Mouse (Mus musculus): ENCODE measurements around the gene Amd1. TPM values are rescaled to one million over a fixed set of nuclear protein-coding genes. Genes with fewer than 3 reads are reported as not detected.

Amd1 gene
- polyA plus RNA-seq, 1 experiment from 2014 or later, result 108 TPM

- Histone ChIP-seq H3K9ac (ENCODE audit: low read length) (no peak overlapping the region), H3K36me3 (ENCODE audit: control insufficient read depth, insufficient read depth, low read length) (peaks cover 2% of the 10 kb centered on the region; the same call in 1 of the 2 replicates), H3K27me3 (ENCODE audit: control insufficient read depth, insufficient read depth, low read length) (no peaks in the 10 kb centered on the region), H3K4me2 (ENCODE audit: low read depth, low read length, severe bottlenecking) (no peak overlapping the region), H3K4me3 (ENCODE audit: low read depth, low read length) (no peak overlapping the region), H3K27ac (ENCODE audit: low read depth, low read length) (no peak overlapping the region), H3K4me1 (replicated peaks; ENCODE audit: control insufficient read depth, insufficient read depth, low read length) (no peaks in the 10 kb centered on the region), H3K9me3 (ENCODE audit: control insufficient read depth, low read length) (no peaks in the 10 kb centered on the region)
- DNase-seq (ENCODE audit: low spot score) (no peak), ATAC-seq (replicated peaks; ENCODE audit: low FRiP score) (no peak)
- 89% methylated on average over 3 of the region's 3 CpGs for WGBS
These were observed 17.0 kb downstream of the Amd1 start for GRCm38 (mm10) chr10:40284997-40285396.

- no peaks in the 10 kb centered on the region for H3K27me3 ChIP-seq (ENCODE audit: control insufficient read depth, insufficient read depth, low read length)
- DNase-seq (ENCODE audit: low spot score) (no peak), ATAC-seq (replicated peaks; ENCODE audit: low FRiP score) (no peak)
- no peak overlapping the region for H3K4me3 ChIP-seq (ENCODE audit: low read depth, low read length)
- WGBS, result 90% methylated on average over 10 of the region's 10 CpGs
- no peak overlapping the region for H3K9ac ChIP-seq (ENCODE audit: low read length)
- H3K4me1 ChIP-seq (replicated peaks; ENCODE audit: control insufficient read depth, insufficient read depth, low read length), result no peaks in the 10 kb centered on the region
- peaks cover 2% of the 10 kb centered on the region; the same call in 1 of the 2 replicates for H3K36me3 ChIP-seq (ENCODE audit: control insufficient read depth, insufficient read depth, low read length)
- no peak overlapping the region for H3K27ac ChIP-seq (ENCODE audit: low read depth, low read length)
- H3K4me2 ChIP-seq (ENCODE audit: low read depth, low read length, severe bottlenecking), result no peak overlapping the region
- no peaks in the 10 kb centered on the region for H3K9me3 ChIP-seq (ENCODE audit: control insufficient read depth, low read length)
These were observed 17.7 kb downstream of the Amd1 start for GRCm38 (mm10) chr10:40284179-40284831.

- Histone ChIP-seq H3K27ac (ENCODE audit: low read depth, low read length) (no peak overlapping the region), H3K4me3 (ENCODE audit: low read depth, low read length) (no peak overlapping the region), H3K9ac (ENCODE audit: low read length) (no peak overlapping the region), H3K27me3 (ENCODE audit: control insufficient read depth, insufficient read depth, low read length) (no peaks in the 10 kb centered on the region), H3K36me3 (ENCODE audit: control insufficient read depth, insufficient read depth, low read length) (peaks cover 2% of the 10 kb centered on the region; the same call in 1 of the 2 replicates), H3K4me1 (replicated peaks; ENCODE audit: control insufficient read depth, insufficient read depth, low read length) (no peaks in the 10 kb centered on the region), H3K4me2 (ENCODE audit: low read depth, low read length, severe bottlenecking) (no peak overlapping the region), H3K9me3 (ENCODE audit: control insufficient read depth, low read length) (no peaks in the 10 kb centered on the region)
- DNase-seq (ENCODE audit: low spot score) (no peak), ATAC-seq (replicated peaks; ENCODE audit: low FRiP score) (no peak)
- 93% methylated on average over 9 of the region's 9 CpGs for WGBS
These were observed 18.4 kb downstream of the Amd1 start for GRCm38 (mm10) chr10:40283636-40284035.

GRCm38 (mm10) chr10:40281565-40281964, 20.4 kb downstream of the Amd1 start:
- H3K36me3 ChIP-seq (ENCODE audit: control insufficient read depth, insufficient read depth, low read length), result peaks cover 1% of the 10 kb centered on the region; the same call in 1 of the 2 replicates
- no peak overlapping the region for H3K4me3 ChIP-seq (ENCODE audit: low read depth, low read length)
- no peak overlapping the region for H3K9ac ChIP-seq (ENCODE audit: low read length)
- WGBS, result 93% methylated on average over 2 of the region's 2 CpGs
- no peaks in the 10 kb centered on the region for H3K9me3 ChIP-seq (ENCODE audit: control insufficient read depth, low read length)
- H3K27ac ChIP-seq (ENCODE audit: low read depth, low read length), result no peak overlapping the region
- DNase-seq (ENCODE audit: low spot score), result no peak
- no peak overlapping the region for H3K4me2 ChIP-seq (ENCODE audit: low read depth, low read length, severe bottlenecking)
- ATAC-seq (replicated peaks; ENCODE audit: low FRiP score), result no peak
- H3K27me3 ChIP-seq (ENCODE audit: control insufficient read depth, insufficient read depth, low read length), result no peaks in the 10 kb centered on the region
- H3K4me1 ChIP-seq (replicated peaks; ENCODE audit: control insufficient read depth, insufficient read depth, low read length), result no peaks in the 10 kb centered on the region

GRCm38 (mm10) chr10:40278317-40278716, 23.7 kb downstream of the Amd1 start:
- Histone ChIP-seq H3K9ac (ENCODE audit: low read length) (no peak overlapping the region), H3K27me3 (ENCODE audit: control insufficient read depth, insufficient read depth, low read length) (no peaks in the 10 kb centered on the region), H3K27ac (ENCODE audit: low read depth, low read length) (no peak overlapping the region), H3K4me2 (ENCODE audit: low read depth, low read length, severe bottlenecking) (no peak overlapping the region), H3K9me3 (ENCODE audit: control insufficient read depth, low read length) (no peaks in the 10 kb centered on the region), H3K4me1 (replicated peaks; ENCODE audit: control insufficient read depth, insufficient read depth, low read length) (no peaks in the 10 kb centered on the region), H3K36me3 (ENCODE audit: control insufficient read depth, insufficient read depth, low read length) (no peaks in the 10 kb centered on the region), H3K4me3 (ENCODE audit: low read depth, low read length) (no peak overlapping the region)
- 72% methylated on average over 5 of the region's 5 CpGs for WGBS
- DNase-seq (ENCODE audit: low spot score) (no peak), ATAC-seq (replicated peaks; ENCODE audit: low FRiP score) (no peak)

GRCm38 (mm10) chr10:40275991-40276390, 26.0 kb downstream of the Amd1 start:
- H3K4me2 ChIP-seq (ENCODE audit: low read depth, low read length, severe bottlenecking), result no peak overlapping the region
- ATAC-seq (replicated peaks; ENCODE audit: low FRiP score), result no peak
- no peak overlapping the region for H3K9ac ChIP-seq (ENCODE audit: low read length)
- no peak overlapping the region for H3K27ac ChIP-seq (ENCODE audit: low read depth, low read length)
- no peaks in the 10 kb centered on the region for H3K36me3 ChIP-seq (ENCODE audit: control insufficient read depth, insufficient read depth, low read length)
- no peak for DNase-seq (ENCODE audit: low spot score)
- no peaks in the 10 kb centered on the region for H3K27me3 ChIP-seq (ENCODE audit: control insufficient read depth, insufficient read depth, low read length)
- no peak overlapping the region for H3K4me3 ChIP-seq (ENCODE audit: low read depth, low read length)
- H3K9me3 ChIP-seq (ENCODE audit: control insufficient read depth, low read length), result no peaks in the 10 kb centered on the region
- WGBS, result 79% methylated on average over 7 of the region's 7 CpGs
- H3K4me1 ChIP-seq (replicated peaks; ENCODE audit: control insufficient read depth, insufficient read depth, low read length), result no peaks in the 10 kb centered on the region

GRCm38 (mm10) chr10:40273938-40274337, 28.0 kb downstream of the Amd1 start:
- Histone ChIP-seq H3K9ac (ENCODE audit: low read length) (no peak overlapping the region), H3K9me3 (ENCODE audit: control insufficient read depth, low read length) (no peaks in the 10 kb centered on the region), H3K4me1 (replicated peaks; ENCODE audit: control insufficient read depth, insufficient read depth, low read length) (no peaks in the 10 kb centered on the region), H3K4me2 (ENCODE audit: low read depth, low read length, severe bottlenecking) (no peak overlapping the region), H3K4me3 (ENCODE audit: low read depth, low read length) (no peak overlapping the region), H3K27ac (ENCODE audit: low read depth, low read length) (no peak overlapping the region), H3K36me3 (ENCODE audit: control insufficient read depth, insufficient read depth, low read length) (no peaks in the 10 kb centered on the region), H3K27me3 (ENCODE audit: control insufficient read depth, insufficient read depth, low read length) (no peaks in the 10 kb centered on the region)
- ATAC-seq (replicated peaks; ENCODE audit: low FRiP score) (no peak), DNase-seq (ENCODE audit: low spot score) (no peak)
- 84% methylated on average over 5 of the region's 5 CpGs for WGBS

GRCm38 (mm10) chr10:40271216-40271615, 30.8 kb downstream of the Amd1 start:
- H3K4me1 ChIP-seq (replicated peaks; ENCODE audit: control insufficient read depth, insufficient read depth, low read length), result no peaks in the 10 kb centered on the region
- DNase-seq (ENCODE audit: low spot score) (no peak), ATAC-seq (replicated peaks; ENCODE audit: low FRiP score) (no peak)
- no peak overlapping the region for H3K27ac ChIP-seq (ENCODE audit: low read depth, low read length)
- no peak overlapping the region for H3K4me2 ChIP-seq (ENCODE audit: low read depth, low read length, severe bottlenecking)
- H3K27me3 ChIP-seq (ENCODE audit: control insufficient read depth, insufficient read depth, low read length), result no peaks in the 10 kb centered on the region
- no peaks in the 10 kb centered on the region for H3K36me3 ChIP-seq (ENCODE audit: control insufficient read depth, insufficient read depth, low read length)
- H3K9me3 ChIP-seq (ENCODE audit: control insufficient read depth, low read length), result no peaks in the 10 kb centered on the region
- H3K4me3 ChIP-seq (ENCODE audit: low read depth, low read length), result no peak overlapping the region
- no peak overlapping the region for H3K9ac ChIP-seq (ENCODE audit: low read length)
- WGBS, result 87% methylated on average over 3 of the region's 3 CpGs

GRCm38 (mm10) chr10:40264920-40265319, 37.1 kb downstream of the Amd1 start:
- no peak for ATAC-seq (replicated peaks; ENCODE audit: low FRiP score)
- 84% methylated on average over 3 of the region's 3 CpGs for WGBS

More at GRCm38 (mm10) chr10:40264920-40265319, 37.1 kb downstream of the Amd1 start:
- H3K4me3 ChIP-seq (ENCODE audit: low read depth, low read length), result no peak overlapping the region
- no peak overlapping the region for H3K4me2 ChIP-seq (ENCODE audit: low read depth, low read length, severe bottlenecking)
- DNase-seq (ENCODE audit: low spot score), result no peak
- H3K27ac ChIP-seq (ENCODE audit: low read depth, low read length), result no peak overlapping the region
- H3K9ac ChIP-seq (ENCODE audit: low read length), result no peak overlapping the region
- no peaks in the 10 kb centered on the region; the same call in 1 of the 2 replicates for H3K4me1 ChIP-seq (replicated peaks; ENCODE audit: control insufficient read depth, insufficient read depth, low read length)
- no peaks in the 10 kb centered on the region for H3K9me3 ChIP-seq (ENCODE audit: control insufficient read depth, low read length)
- H3K27me3 ChIP-seq (ENCODE audit: control insufficient read depth, insufficient read depth, low read length), result no peaks in the 10 kb centered on the region
- H3K36me3 ChIP-seq (ENCODE audit: control insufficient read depth, insufficient read depth, low read length), result no peaks in the 10 kb centered on the region

Data from forebrain, embryonic 11.5 days (tissue).